Mouse (Mus musculus): ENCODE data around the gene Pkhd1. TPM values are rescaled to one million over a fixed set of nuclear protein-coding genes. Genes with fewer than 3 reads are reported as not detected.

Pkhd1 gene
- total RNA-seq, 2 experiments from 2014 or later, result not detected

DNA sequence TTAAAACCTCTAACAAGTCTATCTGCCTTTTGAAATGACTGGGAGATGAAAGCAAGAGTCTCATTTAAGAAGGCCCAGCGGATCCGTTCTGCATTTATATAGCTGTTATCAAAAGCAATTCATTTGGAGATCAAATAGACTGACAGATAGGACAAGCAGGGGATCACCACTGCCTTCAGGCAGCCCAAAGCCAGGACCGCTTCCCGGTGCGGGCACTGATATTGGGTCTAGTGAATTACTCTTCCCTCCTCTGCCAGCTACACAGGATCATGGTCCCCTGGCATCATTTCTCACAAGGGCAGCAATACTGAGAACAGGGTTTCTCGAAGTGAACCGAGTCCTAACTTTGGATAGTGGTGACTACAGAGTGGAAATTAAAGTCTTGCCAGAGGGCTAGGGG lies 582.6 kb downstream of the Pkhd1 start:
- DNase-seq (ENCODE audit: low spot score), result no peak
- intact Hi-C loops (cut with DNase I), result no loop called here

GRCm38 (mm10) chr1:20018198-20018925 lies 599.5 kb downstream of the Pkhd1 start:
- no peak for DNase-seq (ENCODE audit: low spot score)
- intact Hi-C loops (cut with DNase I), result no loop called here

GRCm38 (mm10) chr1:20017619-20018018 lies 600.2 kb downstream of the Pkhd1 start:
- DNase-seq (ENCODE audit: low spot score), result no peak
- intact Hi-C loops (cut with DNase I), result no loop called here

Other genes with a start within 250 kb of the Pkhd1 start
- not detected for gene Il17a, start 112.8 kb upstream of the Pkhd1 start, total RNA-seq (2021)
- not detected for gene Il17f, start 172.6 kb upstream of the Pkhd1 start, total RNA-seq (2021)
- 1 to 10 TPM; 4.7 to 5.4 TPM for gene Mcm3, start 202.2 kb upstream of the Pkhd1 start, total RNA-seq (2021)

Data from heart, postnatal 25 days (tissue).